Mouse (Mus musculus) stomach, postnatal 0 days (tissue): ENCODE measurements around the gene Ncoa1. TPM values are rescaled to one million over a fixed set of nuclear protein-coding genes. Genes with fewer than 3 reads are reported as not detected.

Experiments
- ATAC-seq: fragments of 200-750 bp; cut with Nextera tagmentation; 2 replicates; pipeline ENCODE4 v1.8.0; 2017; ENCODE audit not compliant: low FRiP score, low TSS enrichment
- DNase-seq: peaks from one replicate; pipeline ENCODE4 v3.0.0-alpha.2; 2016; ENCODE audit warnings: low spot score
- H3K27ac ChIP-seq: fragments of 300-500 bp; sonication (generic); replicated peaks from 2 replicates; pipeline ENCODE4 v1.5.1; 2014; ENCODE audit warnings: mild to moderate bottlenecking, control low read depth
- H3K27me3 ChIP-seq: fragments of 300-500 bp; sonication (generic); 2 replicates; pipeline ENCODE4 v1.6.1; 2014; ENCODE audit warnings: low read length; ENCODE audit not compliant: control insufficient read depth, insufficient read depth
- H3K36me3 ChIP-seq: fragments of 300-500 bp; sonication (generic); 2 replicates; pipeline ENCODE4 v1.6.1; 2014; ENCODE audit warnings: low read length, mixed read lengths; ENCODE audit not compliant: control insufficient read depth, insufficient read depth
- H3K4me1 ChIP-seq: fragments of 300-500 bp; sonication (generic); replicated peaks from 2 replicates; pipeline ENCODE4 v1.6.1; 2014; ENCODE audit warnings: antibody characterized with exemption; ENCODE audit not compliant: control insufficient read depth, insufficient read depth
- H3K4me2 ChIP-seq: fragments of 300-500 bp; sonication (generic); replicated peaks from 2 replicates; pipeline ENCODE4 v1.6.1; 2014; ENCODE audit warnings: low read depth, mild to moderate bottlenecking, control low read depth, moderate library complexity
- H3K4me3 ChIP-seq: fragments of 300-500 bp; sonication (generic); 2 replicates; pipeline ENCODE4 v1.5.1; 2014; ENCODE audit warnings: low read depth, low read length, control low read depth
- H3K9ac ChIP-seq: fragments of 300-500 bp; sonication (generic); 2 replicates; pipeline ENCODE4 v1.6.1; 2014; ENCODE audit warnings: mild to moderate bottlenecking, low read length, control low read depth, mixed read lengths
- H3K9me3 ChIP-seq: fragments of 300-500 bp; sonication (generic); 2 replicates; pipeline ENCODE4 v1.6.1; 2016; ENCODE audit warnings: low read length; ENCODE audit not compliant: control insufficient read depth
- CTCF ChIP-seq: IDR thresholded peaks from 2 replicates; pipeline ENCODE4 v1.5.1; 2016; ENCODE audit warnings: antibody characterized with exemption, low read depth, mild to moderate bottlenecking, moderate library complexity
- EP300 ChIP-seq: optimal IDR thresholded peaks from 2 replicates; pipeline ENCODE3; 2016; ENCODE audit warnings: antibody characterized with exemption
- WGBS: fragments of 180-500 bp; shearing (Covaris S2); extraction: QIAGEN DNeasy Blood & Tissue Kit; methylation state at CpG from one replicate; pipeline ENCODE4 v1.1.7; 2014; 5-methylcytosine and 5-hydroxymethylcytosine counted together
- polyA plus RNA-seq: library from polyadenylated mRNA; unstranded; fragments of >200 nt; fragmentation: Nextera tagmentation; extraction: Ambion mirVana; gene quantifications from 2 replicates; pipeline ENCODE4 v1.2.1, GENCODE M21; 2015

Ncoa1 gene
- polyA plus RNA-seq, 1 experiment from 2014 or later: 5.0 TPM

DNA sequence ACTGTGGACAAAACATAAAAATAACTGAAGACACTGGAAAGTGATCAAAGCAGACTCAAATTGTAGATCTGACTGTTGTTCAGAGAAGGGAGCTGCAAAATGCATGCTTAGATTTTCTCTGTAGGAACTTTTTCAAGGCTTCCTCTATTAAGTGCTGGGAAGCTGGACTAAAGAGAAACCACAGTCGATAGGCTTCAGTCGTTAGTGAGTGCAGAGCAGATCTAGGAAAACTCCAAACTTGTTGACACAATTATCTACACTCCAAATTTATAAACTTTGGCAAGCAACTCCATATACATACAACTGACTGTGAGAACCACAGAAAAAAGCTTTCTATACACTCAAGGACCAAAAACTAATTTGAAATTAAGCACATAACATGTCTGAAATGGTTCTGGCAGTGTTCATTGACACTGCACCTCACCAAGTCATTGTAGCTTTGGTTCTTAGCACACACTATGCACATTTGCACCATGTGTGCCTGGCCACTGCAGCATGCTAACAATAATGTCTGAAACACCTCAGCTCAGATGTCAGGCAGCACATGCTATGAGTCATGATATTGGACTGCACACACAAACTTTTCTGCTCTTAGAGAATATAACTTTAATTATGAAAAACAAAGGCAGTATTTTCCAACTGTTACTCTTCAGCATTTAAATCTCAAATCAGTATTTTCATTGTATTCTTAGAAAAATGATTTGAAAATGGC, 121.8 kb downstream of the Ncoa1 start:
- WGBS: 37% methylated on average over 2 of the region's 2 CpGs
- no peak for TF ChIP-seq CTCF
- TF ChIP-seq EP300: no peak
- Histone ChIP-seq H3K4me1 (no peaks in the 10 kb centered on the region), H3K4me2 (no peak overlapping the region), H3K27ac (no peak overlapping the region), H3K36me3 (no peaks in the 10 kb centered on the region), H3K4me3 (no peak overlapping the region), H3K9me3 (no peaks in the 10 kb centered on the region), H3K27me3 (no peaks in the 10 kb centered on the region), H3K9ac (no peak overlapping the region)
- ATAC-seq (no peak), DNase-seq (no peak)

DNA sequence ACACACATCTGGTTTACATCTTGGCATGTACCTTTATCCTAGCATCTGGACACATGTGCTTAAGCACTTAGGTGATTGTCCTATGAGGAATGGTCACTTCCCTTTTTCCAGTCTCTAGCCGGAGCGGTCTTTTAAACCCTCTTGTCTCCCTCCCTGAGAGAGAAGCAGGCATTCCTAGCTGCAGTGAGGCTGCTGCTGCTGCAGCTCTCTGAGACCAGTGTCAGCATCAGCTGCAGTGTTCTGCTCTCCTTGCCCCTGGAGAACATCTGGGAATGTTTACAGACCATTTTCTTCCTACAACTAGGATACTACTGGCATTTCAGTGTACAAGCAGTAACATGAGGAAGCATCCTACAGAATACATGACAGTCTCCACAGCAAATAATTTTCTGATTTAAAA, 133.8 kb downstream of the Ncoa1 start:
- Histone ChIP-seq H3K9ac (no peak overlapping the region), H3K27ac (no peak overlapping the region), H3K36me3 (no peaks in the 10 kb centered on the region), H3K27me3 (no peaks in the 10 kb centered on the region), H3K4me3 (no peak overlapping the region), H3K4me1 (no peaks in the 10 kb centered on the region), H3K4me2 (no peak overlapping the region), H3K9me3 (no peaks in the 10 kb centered on the region)
- ATAC-seq: no peak
- 61% methylated on average over 2 of the region's 2 CpGs for WGBS
- TF ChIP-seq CTCF (no peak), EP300 (no peak)
- DNase-seq: no peak

DNA sequence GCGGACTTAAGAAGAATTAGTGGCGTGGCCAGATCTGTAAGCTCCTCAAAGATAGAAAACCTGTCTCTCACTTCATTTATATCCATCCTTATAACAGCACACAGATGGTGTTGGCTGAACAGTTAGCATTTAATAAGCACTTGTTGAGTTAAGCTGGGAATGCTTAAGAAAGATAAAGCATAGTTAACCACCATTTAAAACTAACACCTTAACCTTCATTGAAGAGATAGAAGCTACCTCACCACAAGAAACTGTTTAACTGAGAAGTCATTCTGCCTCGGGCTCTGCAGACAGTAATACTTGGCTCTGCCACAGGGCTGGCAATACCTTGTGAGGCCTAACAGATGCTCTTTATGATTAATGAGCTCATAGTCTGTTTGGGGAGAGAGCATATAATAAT, 134.9 kb downstream of the Ncoa1 start:
- TF ChIP-seq EP300 (no peak), CTCF (no peak)
- DNase-seq (no peak), ATAC-seq (no peak)
- Histone ChIP-seq H3K27me3 (no peaks in the 10 kb centered on the region), H3K4me1 (no peaks in the 10 kb centered on the region), H3K9ac (no peak overlapping the region), H3K36me3 (no peaks in the 10 kb centered on the region), H3K4me2 (no peak overlapping the region), H3K4me3 (no peak overlapping the region), H3K27ac (no peak overlapping the region), H3K9me3 (no peaks in the 10 kb centered on the region)
- WGBS: 58% methylated on average over 3 of the region's 3 CpGs

DNA sequence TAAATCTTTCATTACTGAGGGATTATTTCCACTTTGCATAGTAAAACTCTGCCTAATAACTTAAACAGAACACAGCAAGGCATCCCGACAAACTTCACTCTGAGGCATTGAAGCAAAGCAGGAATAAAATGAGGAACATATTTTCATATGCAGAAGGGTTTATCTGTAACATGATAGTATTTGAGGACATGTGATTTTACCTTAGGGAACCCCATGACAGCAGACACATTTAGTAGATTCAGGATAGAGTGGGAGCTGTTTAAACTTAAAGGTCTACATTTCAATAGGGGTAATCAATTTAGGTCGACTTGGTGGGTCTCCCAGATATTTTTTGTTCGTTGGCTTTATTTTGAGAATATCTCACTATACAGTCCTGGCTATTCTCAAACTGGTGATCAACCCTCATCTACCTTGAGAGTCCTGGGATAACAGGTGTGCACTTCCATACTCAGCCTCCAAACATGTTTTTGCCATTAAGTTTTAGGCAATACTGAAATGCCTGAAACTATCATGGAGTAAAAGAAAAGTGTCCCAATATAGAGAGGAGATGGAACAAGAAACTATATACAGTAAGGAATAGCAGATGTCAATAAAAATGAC, 136.6 kb downstream of the Ncoa1 start:
- no peaks in the 10 kb centered on the region for H3K27me3 ChIP-seq
- no peaks in the 10 kb centered on the region for H3K36me3 ChIP-seq
- no peak for DNase-seq
- TF ChIP-seq EP300: no peak
- TF ChIP-seq CTCF: no peak
- no peak overlapping the region for H3K4me2 ChIP-seq
- H3K9ac ChIP-seq: no peak overlapping the region
- no peak for ATAC-seq
- H3K27ac ChIP-seq: no peak overlapping the region
- H3K9me3 ChIP-seq: no peaks in the 10 kb centered on the region
- 47% methylated on average over 3 of the region's 3 CpGs for WGBS
- H3K4me3 ChIP-seq: no peak overlapping the region
- H3K4me1 ChIP-seq: no peaks in the 10 kb centered on the region

DNA sequence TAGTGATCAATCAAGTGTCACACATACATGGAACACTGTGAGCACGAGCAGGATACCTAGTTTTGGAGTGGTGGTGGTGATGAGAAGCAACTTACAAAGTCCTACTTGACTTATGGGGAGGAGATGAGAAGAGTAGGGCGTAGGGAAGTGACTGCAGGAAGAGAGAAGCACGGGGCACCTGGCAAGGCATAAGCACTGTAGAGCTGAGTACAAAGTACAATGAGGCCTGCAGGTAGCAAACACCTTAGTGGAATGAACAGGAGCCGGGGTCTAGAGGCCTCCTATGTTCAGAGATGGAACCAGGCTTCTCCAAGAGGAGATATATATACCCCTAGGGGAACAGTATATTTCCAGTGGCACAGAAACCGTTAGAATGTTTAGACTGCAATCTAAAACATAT, 153.4 kb downstream of the Ncoa1 start:
- Histone ChIP-seq H3K27me3 (no peaks in the 10 kb centered on the region), H3K9ac (no peak overlapping the region), H3K4me3 (no peak overlapping the region), H3K9me3 (no peaks in the 10 kb centered on the region), H3K4me1 (no peaks in the 10 kb centered on the region), H3K27ac (no peak overlapping the region), H3K36me3 (no peaks in the 10 kb centered on the region), H3K4me2 (no peak overlapping the region)
- 73% methylated on average over 5 of the region's 5 CpGs for WGBS
- ATAC-seq: no peak
- no peak for DNase-seq
- TF ChIP-seq EP300 (no peak), CTCF (no peak)

DNA sequence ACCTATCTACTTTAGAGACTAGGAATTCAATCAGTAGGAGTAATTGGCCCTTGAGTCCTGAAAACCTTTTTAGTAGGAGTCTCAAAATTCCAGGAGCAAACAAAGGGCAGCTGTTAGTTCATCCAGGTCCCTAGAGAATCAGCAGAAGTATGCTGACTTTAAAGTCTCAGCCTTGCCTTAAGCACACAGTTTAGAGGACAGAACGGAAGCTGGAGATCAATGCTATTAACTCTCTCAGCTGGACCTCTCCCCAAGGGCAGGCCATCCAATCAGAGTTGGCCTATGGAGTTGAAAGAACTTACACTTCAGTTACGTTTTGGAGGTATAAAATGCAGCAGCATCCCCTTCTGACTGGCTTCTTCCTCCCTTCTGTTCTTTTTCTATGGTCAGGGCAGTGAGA, 154.8 kb downstream of the Ncoa1 start:
- 64% methylated on average over 2 of the region's 2 CpGs for WGBS
- ATAC-seq: no peak

More for the DNA sequence above, 154.8 kb downstream of the Ncoa1 start:
- H3K27me3 ChIP-seq: no peaks in the 10 kb centered on the region
- no peak overlapping the region for H3K4me3 ChIP-seq
- no peak overlapping the region for H3K9ac ChIP-seq
- TF ChIP-seq CTCF: no peak
- TF ChIP-seq EP300: no peak
- no peaks in the 10 kb centered on the region for H3K9me3 ChIP-seq
- H3K36me3 ChIP-seq: no peaks in the 10 kb centered on the region
- no peak overlapping the region for H3K4me2 ChIP-seq
- no peak overlapping the region for H3K27ac ChIP-seq
- no peak for DNase-seq
- no peaks in the 10 kb centered on the region for H3K4me1 ChIP-seq
